Mouse (Mus musculus): Measurements from ENCODE around the gene Sgpp1.

- TF ChIP-seq GATA1 (IDR thresholded peaks at IDR 0.05; ENCODE audit: borderline replicate concordance, low read length) (no peak), FLI1 (IDR thresholded peaks at IDR 0.05; ENCODE audit: low read length) (no peak)
Measured at GRCm38 (mm10) chr12:75702739-75703122, 32.8 kb downstream of the Sgpp1 start.

All from megakaryocyte, embryonic 14.5 days (primary cell).